Mouse (Mus musculus) neural tube, embryonic 14.5 days (tissue): ENCODE results near the gene Zfp92. TPM values are rescaled to one million over a fixed set of nuclear protein-coding genes. Genes with fewer than 3 reads are reported as not detected.

ENCODE experiments used
- ATAC-seq: fragments of 200-750 bp; cut with Nextera tagmentation; 2 replicates; pipeline ENCODE4 v1.8.0; 2017; ENCODE audit warnings: low read depth, mild to moderate bottlenecking, moderate TSS enrichment, moderate library complexity
- H3K27ac ChIP-seq: fragments of 300-500 bp; sonication (generic); 2 replicates; pipeline ENCODE4 v1.5.1; 2014; ENCODE audit warnings: low read depth, mild to moderate bottlenecking, control low read depth, low read length, moderate library complexity, mixed read lengths
- H3K27me3 ChIP-seq: fragments of 300-500 bp; sonication (generic); 2 replicates; pipeline ENCODE4 v1.6.1; 2014; ENCODE audit warnings: low read length; ENCODE audit not compliant: control insufficient read depth, insufficient read depth
- H3K36me3 ChIP-seq: fragments of 300-500 bp; sonication (generic); 2 replicates; pipeline ENCODE4 v1.6.1; 2014; ENCODE audit warnings: low read length, mixed read lengths; ENCODE audit not compliant: control insufficient read depth, insufficient read depth
- H3K4me1 ChIP-seq: fragments of 300-500 bp; sonication (generic); 2 replicates; pipeline ENCODE4 v1.6.1; 2014; ENCODE audit warnings: low read length; ENCODE audit not compliant: control insufficient read depth, insufficient read depth
- H3K4me2 ChIP-seq: fragments of 300-500 bp; sonication (generic); 2 replicates; pipeline ENCODE4 v1.6.1; 2014; ENCODE audit warnings: mild to moderate bottlenecking, low read depth, low read length, control low read depth
- H3K4me3 ChIP-seq: fragments of 300-500 bp; sonication (generic); 2 replicates; pipeline ENCODE4 v1.5.1; 2014; ENCODE audit warnings: low read depth, low read length, control low read depth, mixed read lengths
- H3K9ac ChIP-seq: fragments of 300-500 bp; sonication (generic); replicated peaks from 2 replicates; pipeline ENCODE4 v1.6.1; 2014; ENCODE audit warnings: low read depth, mild to moderate bottlenecking, control low read depth, low read length, mixed read lengths
- H3K9me3 ChIP-seq: fragments of 300-500 bp; sonication (generic); 2 replicates; pipeline ENCODE4 v1.6.1; 2016; ENCODE audit warnings: low read length; ENCODE audit not compliant: control insufficient read depth
- WGBS: fragments of 180-500 bp; shearing (Covaris S2); extraction: QIAGEN DNeasy Blood & Tissue Kit; methylation state at CpG from one replicate; pipeline ENCODE4 v1.1.7; 2014; 5-methylcytosine and 5-hydroxymethylcytosine counted together
- polyA plus RNA-seq: library from polyadenylated mRNA; unstranded; fragments of >200 nt; fragmentation: Nextera tagmentation; extraction: Ambion mirVana; gene quantifications from 2 replicates; pipeline ENCODE4 v1.2.1, GENCODE M21; 2014

Gene Zfp92
- polyA plus RNA-seq, 1 experiment from 2014 or later = 1.3 TPM

GRCm38 (mm10) chrX:73467446-73468241 lies 56.7 kb downstream of the Zfp92 start:
- 71% methylated on average over 5 of the region's 5 CpGs for WGBS
- Histone ChIP-seq H3K36me3 (no peaks in the 10 kb centered on the region), H3K9ac (no peak overlapping the region), H3K4me1 (no peaks in the 10 kb centered on the region), H3K4me3 (no peak overlapping the region), H3K4me2 (no peak overlapping the region), H3K27me3 (no peaks in the 10 kb centered on the region), H3K9me3 (no peaks in the 10 kb centered on the region), H3K27ac (no peak overlapping the region)
- no peak for ATAC-seq

DNA sequence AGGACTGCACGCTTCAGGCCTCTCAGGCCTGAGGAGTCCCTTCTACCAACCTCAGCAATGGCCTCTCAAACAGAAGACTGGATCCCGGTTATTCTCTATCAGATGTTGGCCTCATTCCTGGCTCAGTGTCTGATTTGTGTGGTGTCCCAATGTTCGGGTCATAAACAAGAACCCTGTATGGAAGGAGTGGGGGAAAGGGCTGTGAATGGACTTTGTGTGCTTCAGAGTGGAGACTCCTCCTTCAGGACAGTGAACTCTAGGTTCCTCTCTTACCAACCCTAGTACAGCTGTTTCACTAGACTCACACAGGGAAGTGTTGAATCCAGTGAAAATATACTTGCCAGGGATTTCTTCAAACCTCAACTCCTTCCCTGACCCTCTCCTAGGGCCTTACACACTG lies 57.4 kb downstream of the Zfp92 start:
- 72% methylated on average over 3 of the region's 3 CpGs for WGBS
- H3K9ac ChIP-seq = no peak overlapping the region
- H3K9me3 ChIP-seq = no peaks in the 10 kb centered on the region
- H3K4me3 ChIP-seq = no peak overlapping the region
- H3K36me3 ChIP-seq = no peaks in the 10 kb centered on the region
- no peak overlapping the region for H3K4me2 ChIP-seq
- H3K4me1 ChIP-seq = no peaks in the 10 kb centered on the region
- ATAC-seq = no peak
- no peak overlapping the region for H3K27ac ChIP-seq
- H3K27me3 ChIP-seq = no peaks in the 10 kb centered on the region

DNA sequence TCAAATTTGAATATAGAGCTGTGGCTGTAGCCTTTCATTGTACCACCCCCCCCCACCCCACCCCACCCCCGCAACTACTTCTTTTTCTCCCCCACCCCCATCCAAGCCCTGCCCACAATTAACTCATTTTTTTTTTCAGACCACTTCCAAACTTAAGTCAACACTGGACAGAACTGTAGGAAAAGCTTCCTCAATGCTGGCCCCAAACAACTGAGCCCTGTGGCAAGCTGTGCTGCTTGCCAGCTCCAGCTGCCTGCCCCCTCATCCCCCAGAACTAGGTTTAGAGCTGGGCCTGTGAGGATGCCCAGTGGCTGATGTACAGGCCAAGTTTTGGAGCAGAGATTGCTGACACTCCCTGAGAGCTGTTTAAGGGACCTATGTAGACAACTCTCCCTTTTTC lies 57.9 kb downstream of the Zfp92 start:
- ATAC-seq = no peak
- Histone ChIP-seq H3K36me3 (no peaks in the 10 kb centered on the region), H3K27me3 (no peaks in the 10 kb centered on the region), H3K9ac (no peak overlapping the region), H3K4me1 (no peaks in the 10 kb centered on the region), H3K4me3 (no peak overlapping the region), H3K27ac (no peak overlapping the region), H3K9me3 (no peaks in the 10 kb centered on the region), H3K4me2 (no peak overlapping the region)
- WGBS = 55% methylated on average over 1 of the region's 1 CpGs

DNA sequence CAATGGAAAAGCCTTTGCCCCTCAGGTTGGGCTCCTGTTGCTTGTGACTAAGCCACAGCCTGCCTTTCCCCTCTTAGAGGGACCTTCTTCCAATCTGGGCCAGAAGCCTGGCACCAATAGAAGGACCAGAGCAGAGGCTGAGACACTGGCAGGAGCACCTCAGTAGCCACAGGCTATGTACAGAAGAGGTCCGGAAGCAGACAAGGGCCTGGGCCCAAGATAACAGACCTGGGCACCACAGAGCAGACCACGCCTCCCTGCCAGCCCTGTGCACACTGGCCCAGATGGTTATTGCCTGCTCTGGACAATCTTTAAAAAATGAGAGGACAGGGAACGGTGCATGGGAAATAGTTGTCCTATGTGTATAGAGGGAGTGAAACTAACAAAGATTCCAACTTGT lies 60.9 kb downstream of the Zfp92 start:
- no peak overlapping the region for H3K4me2 ChIP-seq
- H3K4me1 ChIP-seq = no peaks in the 10 kb centered on the region
- no peaks in the 10 kb centered on the region for H3K36me3 ChIP-seq
- no peaks in the 10 kb centered on the region for H3K27me3 ChIP-seq
- H3K9me3 ChIP-seq = no peaks in the 10 kb centered on the region
- ATAC-seq = no peak
- H3K27ac ChIP-seq = no peak overlapping the region
- no peak overlapping the region for H3K9ac ChIP-seq
- H3K4me3 ChIP-seq = no peak overlapping the region
- 92% methylated on average over 3 of the region's 3 CpGs for WGBS

DNA sequence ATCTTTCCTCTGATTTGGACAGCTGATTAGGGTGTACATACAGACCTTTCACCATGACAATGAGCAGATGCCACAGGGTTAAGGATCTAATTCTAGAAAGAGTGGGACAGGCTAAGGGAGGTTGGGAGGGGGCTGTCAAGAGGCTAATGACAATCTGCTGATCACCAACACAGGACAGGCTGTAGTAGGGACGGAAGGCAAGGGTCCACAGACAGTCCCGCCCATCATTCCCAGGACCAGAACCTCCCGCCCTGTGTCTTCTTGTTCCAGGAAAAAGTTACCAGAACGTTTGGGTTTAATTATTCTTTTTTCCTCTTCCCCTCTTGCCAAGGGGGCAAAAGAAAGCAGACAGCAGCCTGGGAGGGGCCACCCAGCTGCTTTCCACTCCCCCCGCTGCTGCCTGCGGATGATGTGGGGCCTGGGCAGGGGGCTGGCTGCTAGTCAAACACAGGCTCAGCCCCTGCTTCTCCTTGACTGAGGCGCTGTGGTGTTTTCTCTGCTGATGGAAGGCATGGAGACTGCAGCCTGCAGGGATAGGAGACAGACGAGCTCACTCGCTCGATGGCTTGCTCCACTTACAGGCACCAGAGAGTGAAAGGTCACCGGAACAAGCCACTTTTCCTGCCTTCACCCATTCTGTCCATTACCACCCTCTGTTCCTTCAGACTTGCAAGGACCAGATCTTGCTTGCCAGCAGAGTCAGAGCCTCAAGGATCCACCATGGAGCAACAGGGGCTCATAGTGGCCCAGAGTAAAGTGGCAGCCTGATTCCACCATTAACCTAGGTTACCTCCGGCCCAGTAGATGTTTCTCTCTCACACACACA lies 63.7 kb downstream of the Zfp92 start:
- 57% methylated on average over 12 of the region's 12 CpGs for WGBS
- Histone ChIP-seq H3K9me3 (no peaks in the 10 kb centered on the region), H3K9ac (no peak overlapping the region), H3K4me1 (no peaks in the 10 kb centered on the region), H3K27ac (no peak overlapping the region), H3K27me3 (no peaks in the 10 kb centered on the region), H3K36me3 (no peaks in the 10 kb centered on the region), H3K4me3 (no peak overlapping the region), H3K4me2 (no peak overlapping the region)
- no peak for ATAC-seq

- WGBS = 93% methylated on average over 1 of the region's 1 CpGs
- no peak overlapping the region for H3K27ac ChIP-seq
- no peak for ATAC-seq
- no peaks in the 10 kb centered on the region for H3K27me3 ChIP-seq
- no peak overlapping the region for H3K4me2 ChIP-seq
- no peaks in the 10 kb centered on the region for H3K36me3 ChIP-seq
- no peak overlapping the region for H3K4me3 ChIP-seq
- H3K9me3 ChIP-seq = no peaks in the 10 kb centered on the region
- H3K4me1 ChIP-seq = no peaks in the 10 kb centered on the region
- no peak overlapping the region for H3K9ac ChIP-seq
Measured at GRCm38 (mm10) chrX:73475658-73476256, 64.9 kb downstream of the Zfp92 start.

DNA sequence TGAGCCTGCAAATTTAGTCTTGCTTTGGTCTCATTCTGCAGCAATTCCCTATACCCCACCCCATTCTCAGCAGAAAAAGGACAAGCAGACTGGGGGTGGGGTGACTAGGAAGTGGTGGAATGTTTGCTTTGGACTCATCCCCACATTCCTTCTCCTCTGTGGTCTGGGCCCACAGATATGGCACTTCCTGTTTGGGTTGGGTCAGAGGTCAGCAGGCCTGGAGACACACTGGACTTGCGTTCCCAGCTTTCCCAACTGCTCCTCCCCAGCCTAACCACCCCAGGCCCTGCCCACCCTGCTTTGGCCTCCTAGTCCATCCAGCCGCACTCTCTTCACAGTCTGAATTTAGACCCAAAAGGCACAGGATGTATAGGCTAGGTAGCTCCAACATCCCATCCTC lies 65.7 kb downstream of the Zfp92 start:
- H3K9me3 ChIP-seq = no peaks in the 10 kb centered on the region
- no peaks in the 10 kb centered on the region for H3K4me1 ChIP-seq
- H3K9ac ChIP-seq = no peak overlapping the region
- H3K27me3 ChIP-seq = no peaks in the 10 kb centered on the region
- H3K36me3 ChIP-seq = no peaks in the 10 kb centered on the region
- no peak overlapping the region for H3K4me3 ChIP-seq
- WGBS = 76% methylated on average over 2 of the region's 2 CpGs
- ATAC-seq = no peak
- no peak overlapping the region for H3K27ac ChIP-seq
- H3K4me2 ChIP-seq = no peak overlapping the region

DNA sequence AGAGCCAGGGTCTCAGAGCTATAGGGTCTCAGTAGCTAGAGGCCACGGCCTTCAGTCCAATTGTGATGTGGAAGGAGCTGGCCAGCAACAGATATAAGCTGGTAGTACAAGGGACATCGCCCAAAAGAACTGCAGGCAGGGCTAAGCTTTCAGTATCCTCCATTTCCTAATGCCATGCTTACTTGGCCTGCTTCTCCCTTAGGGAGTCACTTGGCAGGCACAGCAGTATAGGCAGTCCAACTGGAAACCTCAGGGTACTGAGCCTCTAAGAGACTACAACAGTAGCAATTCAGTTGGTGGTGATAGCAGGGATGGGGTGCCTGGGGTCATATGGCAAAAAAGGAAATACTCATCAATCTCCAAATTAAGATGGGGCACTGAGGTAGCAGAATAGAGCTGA lies 66.6 kb downstream of the Zfp92 start:
- Histone ChIP-seq H3K36me3 (no peaks in the 10 kb centered on the region), H3K9me3 (no peaks in the 10 kb centered on the region), H3K4me2 (no peak overlapping the region), H3K9ac (no peak overlapping the region), H3K4me1 (no peaks in the 10 kb centered on the region), H3K4me3 (no peak overlapping the region), H3K27ac (no peak overlapping the region), H3K27me3 (no peaks in the 10 kb centered on the region)
- ATAC-seq = no peak
- 72% methylated on average over 2 of the region's 2 CpGs for WGBS
